Mouse (Mus musculus): ENCODE measurements around the gene Izumo2. TPM values are rescaled to one million over a fixed set of nuclear protein-coding genes. Genes with fewer than 3 reads are reported as not detected.

Izumo2 gene
- not detected in 2 replicates for polyA plus RNA-seq (2015; fragmentation: Nextera tagmentation; extraction: Ambion mirVana)

GRCm38 (mm10) chr7:44708574-44708973 lies at the start of gene Izumo2:
Gene Izumo2 (plus strand): TSS chr7:44708742.
- Histone ChIP-seq H3K9me3 (replicated peaks; ENCODE audit: control insufficient read depth, low read length) (0 out of 2 replicates have a peak, but pooled peaks cover 4% of the 10 kb centered on the region), H3K27ac (ENCODE audit: low read length) (no peak within 1 kb of the TSS), H3K9ac (ENCODE audit: low read length) (no peak within 1 kb of the TSS), H3K4me1 (ENCODE audit: control insufficient read depth, insufficient read depth, low read length) (no peaks in the 10 kb centered on the region), H3K36me3 (ENCODE audit: control insufficient read depth, insufficient read depth, low read length) (no peaks in the 10 kb centered on the region), H3K4me3 (replicated peaks; ENCODE audit: low read length) (no peak within 1 kb of the TSS), H3K27me3 (ENCODE audit: control insufficient read depth, insufficient read depth, low read length) (no peaks in the 10 kb centered on the region), H3K4me2 (ENCODE audit: low read depth, low read length) (no peak within 1 kb of the TSS)
- WGBS: 79% methylated on average over 14 of the region's 14 CpGs
- no peak for ATAC-seq (ENCODE audit: insufficient read depth, low FRiP score)

- Histone ChIP-seq H3K27me3 (ENCODE audit: control insufficient read depth, insufficient read depth, low read length) (no peaks in the 10 kb centered on the region), H3K4me1 (ENCODE audit: control insufficient read depth, insufficient read depth, low read length) (0 out of 2 replicates have a peak, but pooled peaks cover 5% of the 10 kb centered on the region), H3K27ac (ENCODE audit: low read length) (no peak overlapping the region; the same call in 1 of the 2 replicates), H3K9me3 (replicated peaks; ENCODE audit: control insufficient read depth, low read length) (no peaks in the 10 kb centered on the region), H3K4me3 (replicated peaks; ENCODE audit: low read length) (no peak overlapping the region), H3K4me2 (ENCODE audit: low read depth, low read length) (no peak overlapping the region), H3K9ac (ENCODE audit: low read length) (no peak overlapping the region), H3K36me3 (ENCODE audit: control insufficient read depth, insufficient read depth, low read length) (no peaks in the 10 kb centered on the region)
- 73% methylated on average over 5 of the region's 5 CpGs for WGBS
- ATAC-seq (ENCODE audit: insufficient read depth, low FRiP score): no peak
These were observed 47.3 kb upstream of the Izumo2 start for GRCm38 (mm10) chr7:44661219-44661618.

GRCm38 (mm10) chr7:44662168-44662567 lies 46.4 kb upstream of the Izumo2 start:
- 10% methylated on average over 8 of the region's 8 CpGs for WGBS
- H3K27me3 ChIP-seq (ENCODE audit: control insufficient read depth, insufficient read depth, low read length): no peaks in the 10 kb centered on the region
- peak overlapping the region; percentile 87 for H3K27ac ChIP-seq (ENCODE audit: low read length)
- H3K9me3 ChIP-seq (replicated peaks; ENCODE audit: control insufficient read depth, low read length): no peaks in the 10 kb centered on the region
- no peak overlapping the region for H3K4me3 ChIP-seq (replicated peaks; ENCODE audit: low read length)
- 0 out of 2 replicates have a peak overlapping the region, but pooled peaks have one; percentile 8 for H3K9ac ChIP-seq (ENCODE audit: low read length)
- no peaks in the 10 kb centered on the region for H3K36me3 ChIP-seq (ENCODE audit: control insufficient read depth, insufficient read depth, low read length)
- 0 out of 2 replicates have a peak, but pooled peaks cover 5% of the 10 kb centered on the region for H3K4me1 ChIP-seq (ENCODE audit: control insufficient read depth, insufficient read depth, low read length)
- H3K4me2 ChIP-seq (ENCODE audit: low read depth, low read length): peak overlapping the region; percentile 35
- peak; percentile 90 for ATAC-seq (ENCODE audit: insufficient read depth, low FRiP score)

GRCm38 (mm10) chr7:44662569-44662968 lies 46.0 kb upstream of the Izumo2 start:
- Histone ChIP-seq H3K9ac (ENCODE audit: low read length) (0 out of 2 replicates have a peak overlapping the region, but pooled peaks have one; percentile 8), H3K9me3 (replicated peaks; ENCODE audit: control insufficient read depth, low read length) (no peaks in the 10 kb centered on the region)

GRCm38 (mm10) chr7:44663546-44663945 lies 45.0 kb upstream of the Izumo2 start:
- no peak overlapping the region for H3K4me2 ChIP-seq (ENCODE audit: low read depth, low read length)
- H3K27me3 ChIP-seq (ENCODE audit: control insufficient read depth, insufficient read depth, low read length): no peaks in the 10 kb centered on the region
- no peaks in the 10 kb centered on the region for H3K36me3 ChIP-seq (ENCODE audit: control insufficient read depth, insufficient read depth, low read length)
- H3K9me3 ChIP-seq (replicated peaks; ENCODE audit: control insufficient read depth, low read length): no peaks in the 10 kb centered on the region
- H3K4me1 ChIP-seq (ENCODE audit: control insufficient read depth, insufficient read depth, low read length): 0 out of 2 replicates have a peak, but pooled peaks cover 5% of the 10 kb centered on the region
- no peak overlapping the region for H3K4me3 ChIP-seq (replicated peaks; ENCODE audit: low read length)
- 63% methylated on average over 5 of the region's 5 CpGs for WGBS
- peak overlapping the region; percentile 87 for H3K27ac ChIP-seq (ENCODE audit: low read length)
- H3K9ac ChIP-seq (ENCODE audit: low read length): no peak overlapping the region
- no peak for ATAC-seq (ENCODE audit: insufficient read depth, low FRiP score)

More at GRCm38 (mm10) chr7:44662569-44662968, 46.0 kb upstream of the Izumo2 start:
- Histone ChIP-seq H3K4me2 (ENCODE audit: low read depth, low read length) (peak overlapping the region; percentile 35; the same call in 1 of the 2 replicates), H3K4me1 (ENCODE audit: control insufficient read depth, insufficient read depth, low read length) (0 out of 2 replicates have a peak, but pooled peaks cover 5% of the 10 kb centered on the region), H3K27ac (ENCODE audit: low read length) (peak overlapping the region; percentile 87), H3K4me3 (replicated peaks; ENCODE audit: low read length) (no peak overlapping the region), H3K36me3 (ENCODE audit: control insufficient read depth, insufficient read depth, low read length) (no peaks in the 10 kb centered on the region), H3K27me3 (ENCODE audit: control insufficient read depth, insufficient read depth, low read length) (no peaks in the 10 kb centered on the region)
- peak; percentile 23; the same call in 1 of the 2 replicates for ATAC-seq (ENCODE audit: insufficient read depth, low FRiP score)
- 7% methylated on average over 3 of the region's 3 CpGs for WGBS

GRCm38 (mm10) chr7:44664731-44665130 lies 43.8 kb upstream of the Izumo2 start:
- Histone ChIP-seq H3K9ac (ENCODE audit: low read length) (no peak overlapping the region), H3K36me3 (ENCODE audit: control insufficient read depth, insufficient read depth, low read length) (no peaks in the 10 kb centered on the region), H3K27me3 (ENCODE audit: control insufficient read depth, insufficient read depth, low read length) (no peaks in the 10 kb centered on the region), H3K4me3 (replicated peaks; ENCODE audit: low read length) (no peak overlapping the region), H3K4me1 (ENCODE audit: control insufficient read depth, insufficient read depth, low read length) (0 out of 2 replicates have a peak, but pooled peaks cover 5% of the 10 kb centered on the region), H3K9me3 (replicated peaks; ENCODE audit: control insufficient read depth, low read length) (no peaks in the 10 kb centered on the region), H3K27ac (ENCODE audit: low read length) (no peak overlapping the region), H3K4me2 (ENCODE audit: low read depth, low read length) (no peak overlapping the region)
- WGBS: 34% methylated on average over 11 of the region's 11 CpGs
- no peak for ATAC-seq (ENCODE audit: insufficient read depth, low FRiP score)

GRCm38 (mm10) chr7:44666462-44666861 lies 42.1 kb upstream of the Izumo2 start:
- WGBS: 78% methylated on average over 2 of the region's 2 CpGs
- Histone ChIP-seq H3K4me2 (ENCODE audit: low read depth, low read length) (no peak overlapping the region), H3K27ac (ENCODE audit: low read length) (no peak overlapping the region)

GRCm38 (mm10) chr7:44667996-44668738 lies 40.4 kb upstream of the Izumo2 start:
- H3K36me3 ChIP-seq (ENCODE audit: control insufficient read depth, insufficient read depth, low read length): no peaks in the 10 kb centered on the region
- 54% methylated on average over 13 of the region's 13 CpGs for WGBS
- H3K9me3 ChIP-seq (replicated peaks; ENCODE audit: control insufficient read depth, low read length): no peaks in the 10 kb centered on the region
- peak overlapping the region; percentile 36 for H3K4me3 ChIP-seq (replicated peaks; ENCODE audit: low read length)
- 0 out of 2 replicates have a peak, but pooled peaks cover 8% of the 10 kb centered on the region for H3K4me1 ChIP-seq (ENCODE audit: control insufficient read depth, insufficient read depth, low read length)
- H3K9ac ChIP-seq (ENCODE audit: low read length): peak overlapping the region; percentile 17; the same call in 1 of the 2 replicates
- H3K27ac ChIP-seq (ENCODE audit: low read length): peak overlapping the region; percentile 80
- ATAC-seq (ENCODE audit: insufficient read depth, low FRiP score): 0 out of 2 replicates have a peak, but pooled peaks have one; percentile 16
- 0 out of 2 replicates have a peak, but pooled peaks cover 10% of the 10 kb centered on the region for H3K27me3 ChIP-seq (ENCODE audit: control insufficient read depth, insufficient read depth, low read length)
- H3K4me2 ChIP-seq (ENCODE audit: low read depth, low read length): peak overlapping the region; percentile 41; the same call in 1 of the 2 replicates

More at GRCm38 (mm10) chr7:44666462-44666861, 42.1 kb upstream of the Izumo2 start:
- H3K27me3 ChIP-seq (ENCODE audit: control insufficient read depth, insufficient read depth, low read length): 0 out of 2 replicates have a peak, but pooled peaks cover 10% of the 10 kb centered on the region
- H3K36me3 ChIP-seq (ENCODE audit: control insufficient read depth, insufficient read depth, low read length): no peaks in the 10 kb centered on the region
- ATAC-seq (ENCODE audit: insufficient read depth, low FRiP score): no peak
- H3K4me1 ChIP-seq (ENCODE audit: control insufficient read depth, insufficient read depth, low read length): 0 out of 2 replicates have a peak, but pooled peaks cover 12% of the 10 kb centered on the region
- no peak overlapping the region for H3K9ac ChIP-seq (ENCODE audit: low read length)
- H3K9me3 ChIP-seq (replicated peaks; ENCODE audit: control insufficient read depth, low read length): no peaks in the 10 kb centered on the region
- H3K4me3 ChIP-seq (replicated peaks; ENCODE audit: low read length): no peak overlapping the region

- H3K9ac ChIP-seq (ENCODE audit: low read length): peak overlapping the region; percentile 50; the same call in 1 of the 2 replicates
- peak overlapping the region; percentile 41 for H3K4me2 ChIP-seq (ENCODE audit: low read depth, low read length)
- H3K4me1 ChIP-seq (ENCODE audit: control insufficient read depth, insufficient read depth, low read length): 0 out of 2 replicates have a peak, but pooled peaks cover 8% of the 10 kb centered on the region
- peak; percentile 42; the same call in 1 of the 2 replicates for ATAC-seq (ENCODE audit: insufficient read depth, low FRiP score)
- H3K36me3 ChIP-seq (ENCODE audit: control insufficient read depth, insufficient read depth, low read length): no peaks in the 10 kb centered on the region
- H3K4me3 ChIP-seq (replicated peaks; ENCODE audit: low read length): peak overlapping the region; percentile 36
- 0 out of 2 replicates have a peak, but pooled peaks cover 10% of the 10 kb centered on the region for H3K27me3 ChIP-seq (ENCODE audit: control insufficient read depth, insufficient read depth, low read length)
- H3K27ac ChIP-seq (ENCODE audit: low read length): peak overlapping the region; percentile 80
- WGBS: 13% methylated on average over 21 of the region's 21 CpGs
- no peaks in the 10 kb centered on the region for H3K9me3 ChIP-seq (replicated peaks; ENCODE audit: control insufficient read depth, low read length)
These were observed 39.4 kb upstream of the Izumo2 start for GRCm38 (mm10) chr7:44669103-44669502.

Data from stomach, embryonic 16.5 days (tissue).